22 mouse cellular contexts compared by ENCODE assay signal in the genomic region with DNA sequence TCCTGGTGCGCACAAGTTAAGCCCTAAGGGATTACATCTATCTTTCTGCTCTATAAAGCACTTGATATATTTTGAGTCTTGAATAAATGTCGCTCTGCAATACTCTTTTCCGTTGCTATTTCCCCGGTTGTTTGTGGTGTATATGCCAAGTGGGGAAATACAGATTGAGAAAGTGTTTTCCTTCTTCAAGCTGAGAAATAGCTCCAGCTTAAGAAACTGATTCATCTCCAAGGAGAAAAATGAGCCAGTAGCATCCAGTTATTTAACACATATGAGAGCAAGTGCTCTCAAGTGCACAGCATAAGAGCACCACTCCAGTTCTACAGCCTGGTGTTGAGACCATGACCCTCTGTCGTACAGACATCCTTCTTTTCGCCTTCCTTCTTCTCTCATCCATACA.
DNase-seq lines count a peak whose midpoint lies in the region; ATAC-seq and TF ChIP-seq lines count a peak whose summit lies in the region.
"Had no signal": no experiment of that assay in that cellular context is flagged by ENCODE, and none has a peak within 500 bp of the region (broad histone marks: within the 10 kb centered on the region; RNA-seq: fewer than 3 reads in every experiment).

No protein-coding gene starts in this region.

- DNase-seq in forebrain, postnatal 0 days: peak; percentile 28
- DNase-seq in lung, postnatal 0 days (ENCODE audit: low spot score): peak; percentile 25
- DNase-seq in lung, adult 18-20 months: no peak
- DNase-seq in brain, embryonic 14.5 days (ENCODE audit: low read depth): peak; percentile 39
- DNase-seq in layer of hippocampus, postnatal 36 days: no peak
- DNase-seq: adrenal gland, postnatal 10 days; adrenal gland, postnatal 36 days; B cell, adult 2 months; cerebellum, adult 18-20 months; cerebellum, adult 9-10 months; cerebellum, postnatal 14 days; gastrocnemius, adult 2 months; gastrocnemius, postnatal 14 days; heart, adult 11 months had no signal

- peak; percentile 45 for ATAC-seq in forebrain, postnatal 0 days
- ATAC-seq in forebrain, embryonic 12.5 days (ENCODE audit: low FRiP score): no peak
- ATAC-seq in lung, postnatal 0 days: no peak
- ATAC-seq in erythroid progenitor cell, adult 5-6 weeks (replicated peaks; ENCODE audit: low FRiP score, poor library complexity, severe bottlenecking): no peak
- ATAC-seq: Patski had no signal

- WGBS in forebrain, postnatal 0 days: 76% methylated on average over 6 of the region's 6 CpGs
- WGBS in forebrain, embryonic 12.5 days: 87% methylated on average over 6 of the region's 6 CpGs
- 58% methylated on average over 6 of the region's 6 CpGs for WGBS in lung, postnatal 0 days

- TF ChIP-seq CTCF in forebrain, postnatal 0 days (IDR thresholded peaks at IDR 0.05; ENCODE audit: low read depth): no peak
- no peak for TF ChIP-seq CTCF in lung, postnatal 0 days (IDR thresholded peaks at IDR 0.05)
- TF ChIP-seq CTCF in brain, embryonic 14.5 days (IDR thresholded peaks at IDR 0.05; ENCODE audit: borderline replicate concordance, extremely low read depth, insufficient read depth, insufficient read length): no peak

- TF ChIP-seq POLR2A in brain, embryonic 14.5 days (IDR thresholded peaks at IDR 0.05; ENCODE audit: borderline replicate concordance, extremely low read depth, insufficient read depth, insufficient read length, poor library complexity, severe bottlenecking): no peak

- no peak for TF ChIP-seq EP300 in lung, postnatal 0 days (IDR thresholded peaks at IDR 0.05)

- no peak overlapping the region for H3K4me2 ChIP-seq in forebrain, postnatal 0 days (ENCODE audit: low read depth)
- no peak overlapping the region for H3K4me2 ChIP-seq in forebrain, embryonic 12.5 days
- no peak overlapping the region for H3K4me2 ChIP-seq in lung, postnatal 0 days (replicated peaks; ENCODE audit: low read depth, low read length)
- H3K4me2 ChIP-seq: heart, embryonic 11.5 days; hindbrain, embryonic 12.5 days; hindbrain, embryonic 15.5 days had no signal

- H3K4me1 ChIP-seq in forebrain, postnatal 0 days (ENCODE audit: insufficient read depth): no peaks in the 10 kb centered on the region
- no peaks in the 10 kb centered on the region for H3K4me1 ChIP-seq in forebrain, embryonic 12.5 days
- H3K4me1 ChIP-seq in lung, postnatal 0 days (ENCODE audit: insufficient read depth, low read depth, low read length): no peaks in the 10 kb centered on the region
- H3K4me1 ChIP-seq: hindbrain, embryonic 12.5 days; hindbrain, embryonic 15.5 days had no signal

- no peak overlapping the region for H3K27ac ChIP-seq in forebrain, postnatal 0 days (ENCODE audit: low read depth, low read length)
- H3K27ac ChIP-seq in forebrain, embryonic 12.5 days: no peak overlapping the region
- no peak overlapping the region for H3K27ac ChIP-seq in lung, postnatal 0 days (ENCODE audit: low read length)
- H3K27ac ChIP-seq: gastrocnemius, adult 2 months; hindbrain, embryonic 12.5 days; hindbrain, embryonic 15.5 days had no signal

- no peaks in the 10 kb centered on the region for H3K27me3 ChIP-seq in forebrain, postnatal 0 days (ENCODE audit: insufficient read depth, low read length)
- no peaks in the 10 kb centered on the region for H3K27me3 ChIP-seq in forebrain, embryonic 12.5 days
- H3K27me3 ChIP-seq in lung, postnatal 0 days (replicated peaks; ENCODE audit: insufficient read depth, low read length): no peaks in the 10 kb centered on the region
- H3K27me3 ChIP-seq: CH12.LX; hindbrain, embryonic 12.5 days; hindbrain, embryonic 15.5 days; Patski had no signal

- no peaks in the 10 kb centered on the region for H3K9me3 ChIP-seq in forebrain, postnatal 0 days (ENCODE audit: low read length)
- no peaks in the 10 kb centered on the region for H3K9me3 ChIP-seq in forebrain, embryonic 12.5 days
- no peaks in the 10 kb centered on the region for H3K9me3 ChIP-seq in lung, postnatal 0 days (ENCODE audit: low read length)
- H3K9me3 ChIP-seq: hindbrain, embryonic 12.5 days; hindbrain, embryonic 15.5 days had no signal

- no peaks in the 10 kb centered on the region for H3K36me3 ChIP-seq in forebrain, postnatal 0 days (ENCODE audit: insufficient read depth)
- no peaks in the 10 kb centered on the region for H3K36me3 ChIP-seq in forebrain, embryonic 12.5 days (replicated peaks)
- H3K36me3 ChIP-seq in lung, postnatal 0 days (ENCODE audit: insufficient read depth, low read length): no peaks in the 10 kb centered on the region
- H3K36me3 ChIP-seq: G1E; hindbrain, embryonic 12.5 days; hindbrain, embryonic 15.5 days had no signal

- no peak overlapping the region for H3K4me3 ChIP-seq in forebrain, postnatal 0 days (ENCODE audit: low read depth, low read length)
- no peak overlapping the region for H3K4me3 ChIP-seq in forebrain, embryonic 12.5 days (replicated peaks)
- no peak overlapping the region for H3K4me3 ChIP-seq in lung, postnatal 0 days (ENCODE audit: low read depth, low read length)
- H3K4me3 ChIP-seq: gastrocnemius, adult 2 months; hindbrain, embryonic 12.5 days; hindbrain, embryonic 15.5 days had no signal

- no peak overlapping the region for H3K9ac ChIP-seq in forebrain, postnatal 0 days
- no peak overlapping the region for H3K9ac ChIP-seq in forebrain, embryonic 12.5 days
- H3K9ac ChIP-seq in lung, postnatal 0 days (replicated peaks; ENCODE audit: low read depth): no peak overlapping the region
- H3K9ac ChIP-seq: hindbrain, embryonic 12.5 days; hindbrain, embryonic 15.5 days had no signal

Comparison
In these comparisons a context has a peak if more than half of its experiments do, and no peak if none do; other contexts are left out.
1. DNase-seq: peak in forebrain, postnatal 0 days (single experiment), lung, postnatal 0 days (single experiment) and brain, embryonic 14.5 days (single experiment); none in lung, adult 18-20 months (0 of 2) and layer of hippocampus, postnatal 36 days (0 of 2).